Mouse (Mus musculus) cortical plate, adult 2 months (tissue): ENCODE data around the gene Rpsa.

Experiments used
- CTCF ChIP-seq: fragments of 200-500 bp; IDR thresholded peaks from 2 replicates; pipeline ENCODE4 v1.5.1; 2011; ENCODE audit warnings: mild to moderate bottlenecking, control low read depth, low read length; ENCODE audit not compliant: insufficient read depth; ENCODE audit errors: extremely low read depth
- POLR2A ChIP-seq: fragments of 200-500 bp; IDR thresholded peaks from 2 replicates; pipeline ENCODE4 v1.6.1; 2011; ENCODE audit warnings: mild to moderate bottlenecking, low read length, control low read depth; ENCODE audit not compliant: insufficient read depth; ENCODE audit errors: extremely low read depth

DNA sequence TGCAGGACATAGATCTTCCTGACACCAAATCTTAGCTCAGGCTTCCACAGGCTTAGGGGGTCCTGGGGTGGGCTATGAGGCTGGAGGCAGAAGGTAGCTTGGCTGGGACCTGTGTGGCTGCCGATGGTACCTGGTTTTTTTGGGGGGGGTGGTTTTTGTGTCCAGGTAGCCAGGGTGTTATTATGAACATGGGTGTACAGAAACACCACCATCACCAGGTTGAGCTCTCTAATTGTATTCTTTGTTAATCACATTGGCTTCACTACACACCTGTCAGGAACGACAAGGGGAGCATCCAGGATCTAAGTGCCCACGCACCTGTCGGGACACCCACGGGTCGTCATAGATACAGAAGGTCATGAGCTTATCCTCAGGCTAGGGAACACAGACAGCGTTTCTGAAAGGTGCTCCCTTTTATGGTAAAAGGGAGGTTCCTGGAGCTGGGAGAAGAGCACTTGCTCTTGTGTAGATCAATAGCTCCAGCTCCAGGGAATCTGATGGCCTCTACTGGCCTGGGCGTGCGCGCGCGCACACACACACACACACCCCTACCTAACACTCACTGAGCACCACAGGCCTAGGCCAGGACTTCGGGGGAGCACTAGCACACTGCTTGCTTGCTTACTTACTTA is 7.2 kb downstream of the Rpsa start:
- TF ChIP-seq CTCF (no peak), POLR2A (no peak)
